Mouse (Mus musculus) left cerebral cortex, adult 9 months (tissue): ENCODE data around the gene Tns1.

Experiments used
- DNase-seq, 2 experiments: peaks; one replicate each; pipeline ENCODE4 v3.0.0; 2022; ENCODE audit warnings: low spot score in 2 of 2

The Tns1 gene

GRCm38 (mm10) chr1:73991226-73991625 is 133.0 kb downstream of the Tns1 start:
- DNase-seq = peak in 1 of 2 experiments; percentile 58

- no peak for DNase-seq
Observed at GRCm38 (mm10) chr1:73990024-73990423, 134.2 kb downstream of the Tns1 start.

GRCm38 (mm10) chr1:73987705-73988201 is 136.5 kb downstream of the Tns1 start:
- no peak for DNase-seq

- DNase-seq = peak in 1 of 2 experiments; percentile 28
Observed at GRCm38 (mm10) chr1:73986268-73987045, 137.8 kb downstream of the Tns1 start.

GRCm38 (mm10) chr1:73985611-73986010 is 138.6 kb downstream of the Tns1 start:
- DNase-seq = no peak

- peak in 1 of 2 experiments; percentile 37 for DNase-seq
Observed at GRCm38 (mm10) chr1:73979214-73979613, 145.0 kb downstream of the Tns1 start.

GRCm38 (mm10) chr1:73978576-73978975 is 145.7 kb downstream of the Tns1 start:
- no peak for DNase-seq

- DNase-seq = no peak
Observed at GRCm38 (mm10) chr1:73973992-73974391, 150.3 kb downstream of the Tns1 start.

GRCm38 (mm10) chr1:73972726-73973125 is 151.5 kb downstream of the Tns1 start:
- no peak for DNase-seq

GRCm38 (mm10) chr1:73970161-73970730 is 154.0 kb downstream of the Tns1 start:
- DNase-seq = no peak

- DNase-seq = no peak
Observed at GRCm38 (mm10) chr1:73968712-73969511, 155.3 kb downstream of the Tns1 start.

GRCm38 (mm10) chr1:73966411-73967238 is 157.6 kb downstream of the Tns1 start:
- DNase-seq = no peak

GRCm38 (mm10) chr1:73964151-73964743 is 160.0 kb downstream of the Tns1 start:
- DNase-seq = no peak

GRCm38 (mm10) chr1:73963626-73964025 is 160.6 kb downstream of the Tns1 start:
- DNase-seq = peak in 1 of 2 experiments; percentile 18

GRCm38 (mm10) chr1:73962668-73963371 is 161.4 kb downstream of the Tns1 start:
- DNase-seq = peak in 1 of 2 experiments; percentile 20

- DNase-seq = no peak
Observed at GRCm38 (mm10) chr1:73962049-73962448, 162.2 kb downstream of the Tns1 start.

GRCm38 (mm10) chr1:73959758-73960157 is 164.5 kb downstream of the Tns1 start:
- no peak for DNase-seq

- DNase-seq = no peak
Observed at GRCm38 (mm10) chr1:73959344-73959743, 164.9 kb downstream of the Tns1 start.

GRCm38 (mm10) chr1:73958210-73958983 is 165.9 kb downstream of the Tns1 start:
- DNase-seq = no peak

GRCm38 (mm10) chr1:73957428-73957827 is 166.8 kb downstream of the Tns1 start:
- no peak for DNase-seq
